Mouse (Mus musculus) embryo, embryonic 11.5 days (tissue): ENCODE measurements around the gene Lin7c.

ENCODE experiments used
- DNase-seq: peaks from one replicate; pipeline ENCODE4 v3.0.0-alpha.2; 2012; ENCODE audit warnings: low read depth, low spot score

The Lin7c gene

GRCm38 (mm10) chr2:109936410-109936755 is 45.7 kb downstream of the Lin7c start:
- DNase-seq: no peak

GRCm38 (mm10) chr2:109941973-109942444 is 51.4 kb downstream of the Lin7c start:
- no peak for DNase-seq

DNA sequence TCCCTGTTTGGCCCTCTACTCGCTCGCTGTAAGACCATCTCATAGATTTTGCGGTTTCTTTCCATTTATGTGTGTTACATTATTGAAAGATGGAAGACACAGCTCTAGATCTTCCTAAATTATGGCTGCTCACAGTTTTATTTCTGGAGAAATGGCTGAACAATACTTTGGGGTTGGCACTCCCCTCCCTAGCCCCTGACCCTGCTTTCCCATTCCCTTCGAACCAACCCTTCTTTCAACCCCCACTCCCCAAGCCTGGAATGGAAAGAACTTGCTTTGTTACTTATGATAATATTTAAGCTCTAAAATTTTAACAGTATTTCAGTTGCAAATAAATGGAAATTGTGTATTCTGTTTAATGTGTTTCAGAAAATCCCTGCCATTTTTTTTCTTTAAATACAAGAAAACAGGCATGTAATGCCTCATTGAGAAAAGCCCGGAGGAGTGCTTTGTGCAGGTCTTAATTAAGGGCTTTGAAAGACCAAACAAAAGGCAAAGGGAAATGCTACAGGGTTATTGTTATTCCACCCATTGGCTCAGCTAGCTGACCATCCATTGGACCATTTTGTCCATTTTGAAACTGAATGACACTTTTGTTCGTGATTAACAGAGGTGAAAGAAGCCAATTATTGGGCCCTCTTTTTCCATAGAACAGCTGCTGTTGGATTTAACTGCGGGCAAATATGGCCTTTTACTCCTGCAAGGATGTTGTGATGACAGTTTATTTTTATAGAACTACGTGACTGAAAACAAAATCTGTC is 52.3 kb downstream of the Lin7c start:
- no peak for DNase-seq

- no peak for DNase-seq
Observed at GRCm38 (mm10) chr2:109944995-109945394, 54.3 kb downstream of the Lin7c start.

DNA sequence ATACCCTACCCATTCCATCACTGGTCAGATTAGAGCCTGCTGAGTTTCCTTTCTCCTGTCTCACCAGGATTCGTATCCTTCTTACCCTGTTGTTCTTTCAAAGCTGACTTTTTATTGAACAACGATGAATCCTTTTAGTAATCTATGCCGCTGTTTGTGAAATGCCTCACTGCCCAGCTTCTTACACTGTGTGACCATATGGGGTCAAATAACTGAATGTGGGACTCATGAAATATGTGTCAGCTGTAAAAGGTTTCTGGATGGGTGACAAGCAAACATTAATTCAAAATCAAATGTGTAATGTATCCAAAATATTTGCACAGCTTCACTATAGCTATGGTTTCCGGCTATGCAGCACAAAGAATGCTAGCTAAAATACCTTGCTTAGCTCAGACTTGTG is 54.9 kb downstream of the Lin7c start:
- DNase-seq: no peak

DNA sequence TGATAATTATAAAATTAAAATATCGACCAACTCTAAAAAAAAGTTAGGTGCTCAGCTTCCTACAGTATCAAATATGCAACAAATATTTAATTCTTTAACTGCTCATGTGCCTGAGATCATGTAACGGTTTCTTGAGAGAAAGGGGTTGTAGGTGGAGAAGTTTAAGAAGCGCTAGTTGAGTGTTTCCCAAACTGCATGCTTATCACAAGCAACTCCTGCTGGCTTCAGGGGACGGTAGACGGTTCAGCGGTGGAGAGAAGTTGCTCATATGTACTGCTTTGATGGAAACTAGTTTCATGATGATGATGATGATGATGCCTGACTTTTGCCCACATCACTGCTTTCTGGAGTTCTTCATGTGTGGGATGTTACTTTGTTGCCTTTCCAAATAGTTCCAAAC is 55.8 kb downstream of the Lin7c start:
- no peak for DNase-seq

DNA sequence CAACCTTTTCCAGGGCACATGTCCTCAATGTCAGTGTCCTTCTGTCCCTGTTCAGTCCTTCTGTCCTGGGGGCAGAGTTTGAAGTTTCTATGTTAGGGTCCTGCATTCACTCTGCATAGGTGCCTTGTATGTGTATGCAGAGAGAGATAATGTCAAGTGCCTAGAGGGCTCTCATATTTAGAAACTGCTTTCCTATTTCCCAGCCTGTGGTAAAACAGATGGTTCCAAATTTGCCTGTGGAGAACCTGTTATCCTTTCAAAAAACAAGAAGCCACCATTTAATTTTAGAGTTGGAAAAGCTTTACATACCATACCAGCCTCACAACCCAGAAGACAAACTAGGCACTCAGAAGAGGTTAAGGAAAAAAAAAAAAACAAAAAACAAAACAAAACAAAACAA is 58.9 kb downstream of the Lin7c start:
- no peak for DNase-seq

GRCm38 (mm10) chr2:109950311-109950710 is 59.7 kb downstream of the Lin7c start:
- no peak for DNase-seq
